Mouse (Mus musculus): ENCODE results near the gene Kcnq5. TPM values are rescaled to one million over a fixed set of nuclear protein-coding genes. Genes with fewer than 3 reads are reported as not detected.

Kcnq5 gene
- polyA plus RNA-seq, 1 experiment = 0.87 TPM

GRCm38 (mm10) chr1:21431666-21432065, 530.1 kb downstream of the Kcnq5 start:
- H3K27me3 ChIP-seq (ENCODE audit: control insufficient read depth, insufficient read depth, low read length, poor library complexity, severe bottlenecking) = no peaks in the 10 kb centered on the region
- H3K27ac ChIP-seq (ENCODE audit: insufficient read depth, low read length) = no peak overlapping the region
- no peaks in the 10 kb centered on the region for H3K9me3 ChIP-seq (replicated peaks; ENCODE audit: control insufficient read depth, insufficient read depth, low read length, poor library complexity, severe bottlenecking)
- no peak overlapping the region for H3K4me3 ChIP-seq (ENCODE audit: low read depth, low read length)
- no peak overlapping the region for H3K9ac ChIP-seq (ENCODE audit: low read depth, poor library complexity, severe bottlenecking)
- no peak for TF ChIP-seq POLR2A (IDR thresholded peaks at IDR 0.05; ENCODE audit: insufficient read depth, low read length)
- no peak for TF ChIP-seq EP300 (IDR thresholded peaks at IDR 0.05; ENCODE audit: insufficient read depth, low read depth, low read length)
- TF ChIP-seq CTCF (IDR thresholded peaks at IDR 0.05; ENCODE audit: low read depth, low read length) = no peak
- H3K36me3 ChIP-seq (ENCODE audit: control insufficient read depth, insufficient read depth, low read length, poor library complexity, severe bottlenecking) = no peaks in the 10 kb centered on the region
- H3K4me1 ChIP-seq (ENCODE audit: control insufficient read depth, insufficient read depth, low read length) = no peaks in the 10 kb centered on the region

- no peaks in the 10 kb centered on the region for H3K4me1 ChIP-seq (ENCODE audit: control insufficient read depth, insufficient read depth, low read length)
- no peaks in the 10 kb centered on the region for H3K9me3 ChIP-seq (replicated peaks; ENCODE audit: control insufficient read depth, insufficient read depth, low read length, poor library complexity, severe bottlenecking)
- no peak overlapping the region for H3K4me3 ChIP-seq (ENCODE audit: low read depth, low read length)
- no peak overlapping the region for H3K27ac ChIP-seq (ENCODE audit: insufficient read depth, low read length)
- no peaks in the 10 kb centered on the region for H3K36me3 ChIP-seq (ENCODE audit: control insufficient read depth, insufficient read depth, low read length, poor library complexity, severe bottlenecking)
- no peaks in the 10 kb centered on the region for H3K27me3 ChIP-seq (ENCODE audit: control insufficient read depth, insufficient read depth, low read length, poor library complexity, severe bottlenecking)
- TF ChIP-seq POLR2A (IDR thresholded peaks at IDR 0.05; ENCODE audit: insufficient read depth, low read length) = no peak
- no peak for TF ChIP-seq CTCF (IDR thresholded peaks at IDR 0.05; ENCODE audit: low read depth, low read length)
- no peak for TF ChIP-seq EP300 (IDR thresholded peaks at IDR 0.05; ENCODE audit: insufficient read depth, low read depth, low read length)
- no peak overlapping the region for H3K9ac ChIP-seq (ENCODE audit: low read depth, poor library complexity, severe bottlenecking)
Measured at GRCm38 (mm10) chr1:21428079-21428478, 533.7 kb downstream of the Kcnq5 start.

- no peaks in the 10 kb centered on the region for H3K27me3 ChIP-seq (ENCODE audit: control insufficient read depth, insufficient read depth, low read length, poor library complexity, severe bottlenecking)
- TF ChIP-seq CTCF (IDR thresholded peaks at IDR 0.05; ENCODE audit: low read depth, low read length) (no peak), POLR2A (IDR thresholded peaks at IDR 0.05; ENCODE audit: insufficient read depth, low read length) (no peak), EP300 (IDR thresholded peaks at IDR 0.05; ENCODE audit: insufficient read depth, low read depth, low read length) (no peak)
- H3K9me3 ChIP-seq (replicated peaks; ENCODE audit: control insufficient read depth, insufficient read depth, low read length, poor library complexity, severe bottlenecking) = no peaks in the 10 kb centered on the region
- H3K9ac ChIP-seq (ENCODE audit: low read depth, poor library complexity, severe bottlenecking) = no peak overlapping the region
- no peaks in the 10 kb centered on the region for H3K4me1 ChIP-seq (ENCODE audit: control insufficient read depth, insufficient read depth, low read length)
- no peak overlapping the region for H3K27ac ChIP-seq (ENCODE audit: insufficient read depth, low read length)
- no peak overlapping the region for H3K4me3 ChIP-seq (ENCODE audit: low read depth, low read length)
- no peaks in the 10 kb centered on the region for H3K36me3 ChIP-seq (ENCODE audit: control insufficient read depth, insufficient read depth, low read length, poor library complexity, severe bottlenecking)
Measured at GRCm38 (mm10) chr1:21425654-21426053, 536.1 kb downstream of the Kcnq5 start.

GRCm38 (mm10) chr1:21419370-21419769, 542.4 kb downstream of the Kcnq5 start:
- Histone ChIP-seq H3K4me1 (ENCODE audit: control insufficient read depth, insufficient read depth, low read length) (no peaks in the 10 kb centered on the region), H3K27ac (ENCODE audit: insufficient read depth, low read length) (no peak overlapping the region), H3K9ac (ENCODE audit: low read depth, poor library complexity, severe bottlenecking) (no peak overlapping the region), H3K27me3 (ENCODE audit: control insufficient read depth, insufficient read depth, low read length, poor library complexity, severe bottlenecking) (no peaks in the 10 kb centered on the region), H3K4me3 (ENCODE audit: low read depth, low read length) (no peak overlapping the region), H3K9me3 (replicated peaks; ENCODE audit: control insufficient read depth, insufficient read depth, low read length, poor library complexity, severe bottlenecking) (no peaks in the 10 kb centered on the region), H3K36me3 (ENCODE audit: control insufficient read depth, insufficient read depth, low read length, poor library complexity, severe bottlenecking) (no peaks in the 10 kb centered on the region)
- TF ChIP-seq POLR2A (IDR thresholded peaks at IDR 0.05; ENCODE audit: insufficient read depth, low read length) (no peak), CTCF (IDR thresholded peaks at IDR 0.05; ENCODE audit: low read depth, low read length) (no peak), EP300 (IDR thresholded peaks at IDR 0.05; ENCODE audit: insufficient read depth, low read depth, low read length) (no peak)

GRCm38 (mm10) chr1:21412197-21412555, 549.6 kb downstream of the Kcnq5 start:
- Histone ChIP-seq H3K27ac (ENCODE audit: insufficient read depth, low read length) (no peak overlapping the region), H3K9ac (ENCODE audit: low read depth, poor library complexity, severe bottlenecking) (no peak overlapping the region), H3K27me3 (ENCODE audit: control insufficient read depth, insufficient read depth, low read length, poor library complexity, severe bottlenecking) (no peaks in the 10 kb centered on the region), H3K36me3 (ENCODE audit: control insufficient read depth, insufficient read depth, low read length, poor library complexity, severe bottlenecking) (no peaks in the 10 kb centered on the region), H3K9me3 (replicated peaks; ENCODE audit: control insufficient read depth, insufficient read depth, low read length, poor library complexity, severe bottlenecking) (no peaks in the 10 kb centered on the region), H3K4me3 (ENCODE audit: low read depth, low read length) (no peak overlapping the region), H3K4me1 (ENCODE audit: control insufficient read depth, insufficient read depth, low read length) (no peaks in the 10 kb centered on the region)
- TF ChIP-seq POLR2A (IDR thresholded peaks at IDR 0.05; ENCODE audit: insufficient read depth, low read length) = no peak
- no peak for TF ChIP-seq CTCF (IDR thresholded peaks at IDR 0.05; ENCODE audit: low read depth, low read length)
- no peak for TF ChIP-seq EP300 (IDR thresholded peaks at IDR 0.05; ENCODE audit: insufficient read depth, low read depth, low read length)

- Histone ChIP-seq H3K27me3 (ENCODE audit: control insufficient read depth, insufficient read depth, low read length, poor library complexity, severe bottlenecking) (no peaks in the 10 kb centered on the region), H3K9me3 (replicated peaks; ENCODE audit: control insufficient read depth, insufficient read depth, low read length, poor library complexity, severe bottlenecking) (no peaks in the 10 kb centered on the region), H3K4me1 (ENCODE audit: control insufficient read depth, insufficient read depth, low read length) (no peaks in the 10 kb centered on the region), H3K4me3 (ENCODE audit: low read depth, low read length) (no peak overlapping the region), H3K36me3 (ENCODE audit: control insufficient read depth, insufficient read depth, low read length, poor library complexity, severe bottlenecking) (no peaks in the 10 kb centered on the region), H3K9ac (ENCODE audit: low read depth, poor library complexity, severe bottlenecking) (no peak overlapping the region), H3K27ac (ENCODE audit: insufficient read depth, low read length) (no peak overlapping the region)
- TF ChIP-seq EP300 (IDR thresholded peaks at IDR 0.05; ENCODE audit: insufficient read depth, low read depth, low read length) = no peak
- TF ChIP-seq CTCF (IDR thresholded peaks at IDR 0.05; ENCODE audit: low read depth, low read length) = peak; percentile 9
Measured at GRCm38 (mm10) chr1:21411331-21412196, 550.2 kb downstream of the Kcnq5 start.

Data from ES-Bruce4 (cell line).